Mouse (Mus musculus) lung, embryonic 14.5 days (tissue): Measurements from ENCODE around the gene Gm20518. TPM values are rescaled to one million over a fixed set of nuclear protein-coding genes. Genes with fewer than 3 reads are reported as not detected.

Source experiments
- ATAC-seq: fragments of 200-750 bp; cut with Nextera tagmentation; 2 replicates; pipeline ENCODE4 v1.8.0; 2017; ENCODE audit warnings: mild to moderate bottlenecking, moderate TSS enrichment, moderate library complexity; ENCODE audit not compliant: insufficient read depth
- DNase-seq: peaks from one replicate; pipeline ENCODE4 v3.0.0-alpha.2; 2015
- H3K27ac ChIP-seq: fragments of 300-500 bp; sonication (generic); 2 replicates; pipeline ENCODE4 v1.5.1; 2014; ENCODE audit warnings: low read depth, mild to moderate bottlenecking, moderate library complexity
- H3K27me3 ChIP-seq: fragments of 300-500 bp; sonication (generic); 2 replicates; pipeline ENCODE4 v1.6.1; 2014; ENCODE audit warnings: low read length, control low read depth; ENCODE audit not compliant: insufficient read depth
- H3K36me3 ChIP-seq: fragments of 300-500 bp; sonication (generic); 2 replicates; pipeline ENCODE4 v1.6.1; 2014; ENCODE audit warnings: control low read depth; ENCODE audit not compliant: insufficient read depth
- H3K4me1 ChIP-seq: fragments of 300-500 bp; sonication (generic); 2 replicates; pipeline ENCODE4 v1.6.1; 2014; ENCODE audit warnings: antibody characterized with exemption, control low read depth; ENCODE audit not compliant: insufficient read depth
- H3K4me2 ChIP-seq: fragments of 300-500 bp; sonication (generic); 2 replicates; pipeline ENCODE4 v1.6.1; 2014; ENCODE audit warnings: mild to moderate bottlenecking
- H3K4me3 ChIP-seq: fragments of 300-500 bp; sonication (generic); 2 replicates; pipeline ENCODE4 v1.5.1; 2014; ENCODE audit warnings: low read depth, low read length
- H3K9ac ChIP-seq: fragments of 300-500 bp; sonication (generic); 2 replicates; pipeline ENCODE4 v1.6.1; 2014
- H3K9me3 ChIP-seq: fragments of 300-500 bp; sonication (generic); 2 replicates; pipeline ENCODE4 v1.6.1; 2016; ENCODE audit warnings: low read depth, low read length, control low read depth
- CTCF ChIP-seq: IDR thresholded peaks from 2 replicates; pipeline ENCODE4 v1.5.1; 2016; ENCODE audit warnings: antibody characterized with exemption, low read depth
- WGBS: fragments of 180-500 bp; shearing (Covaris S2); extraction: QIAGEN DNeasy Blood & Tissue Kit; methylation state at CpG from one replicate; pipeline ENCODE4 v1.1.7; 2014; 5-methylcytosine and 5-hydroxymethylcytosine counted together
- polyA plus RNA-seq: library from polyadenylated mRNA; unstranded; fragments of >200 nt; fragmentation: Nextera tagmentation; extraction: Ambion mirVana; gene quantifications from 2 replicates; pipeline ENCODE4 v1.2.1, GENCODE M21; 2014

Gene Gm20518
- polyA plus RNA-seq, 1 experiment from 2014 or later, result 0.29 TPM

DNA sequence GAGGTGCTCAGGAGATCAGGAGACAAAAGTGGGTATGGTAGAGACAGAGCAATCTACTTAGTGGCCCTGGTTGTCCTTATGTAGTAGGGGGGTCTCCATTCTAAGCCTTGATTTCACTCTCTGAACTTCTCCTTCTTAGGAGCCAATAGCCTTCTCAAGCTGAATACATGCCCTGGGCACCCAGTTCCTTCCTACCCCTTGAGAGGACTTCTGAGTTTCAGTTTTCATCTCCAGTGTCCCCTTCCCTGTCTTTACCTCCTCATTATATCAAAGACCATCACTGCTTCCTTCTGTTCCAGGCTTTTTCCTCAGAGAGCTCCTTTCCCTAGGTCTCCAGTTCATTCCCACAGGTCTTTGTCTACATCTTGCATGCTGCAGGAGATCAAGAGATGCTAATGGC, 95.0 kb downstream of the Gm20518 start:
- Histone ChIP-seq H3K27me3 (peaks cover 9% of the 10 kb centered on the region; the same call in 1 of the 2 replicates), H3K9me3 (no peaks in the 10 kb centered on the region), H3K4me1 (peaks cover 12% of the 10 kb centered on the region; the same call in 1 of the 2 replicates), H3K27ac (peak overlapping the region; percentile 97), H3K9ac (peak overlapping the region; percentile 93), H3K36me3 (peaks cover 29% of the 10 kb centered on the region), H3K4me3 (peak overlapping the region; percentile 79), H3K4me2 (peak overlapping the region; percentile 82)
- DNase-seq (no peak), ATAC-seq (no peak)
- no peak for TF ChIP-seq CTCF

GRCm38 (mm10) chr16:17795643-17796042, 95.8 kb downstream of the Gm20518 start:
- Histone ChIP-seq H3K9ac (no peak overlapping the region; the same call in 1 of the 2 replicates), H3K9me3 (no peaks in the 10 kb centered on the region), H3K27ac (no peak overlapping the region), H3K4me2 (no peak overlapping the region; the same call in 1 of the 2 replicates), H3K27me3 (0 out of 2 replicates have a peak, but pooled peaks cover 5% of the 10 kb centered on the region), H3K4me3 (no peak overlapping the region), H3K36me3 (peaks cover 38% of the 10 kb centered on the region), H3K4me1 (peaks cover 12% of the 10 kb centered on the region; the same call in 1 of the 2 replicates)
- WGBS, result 57% methylated on average over 5 of the region's 5 CpGs
- TF ChIP-seq CTCF, result peak; percentile 19; the same call in 1 of the 2 replicates
- ATAC-seq (no peak), DNase-seq (no peak)

DNA sequence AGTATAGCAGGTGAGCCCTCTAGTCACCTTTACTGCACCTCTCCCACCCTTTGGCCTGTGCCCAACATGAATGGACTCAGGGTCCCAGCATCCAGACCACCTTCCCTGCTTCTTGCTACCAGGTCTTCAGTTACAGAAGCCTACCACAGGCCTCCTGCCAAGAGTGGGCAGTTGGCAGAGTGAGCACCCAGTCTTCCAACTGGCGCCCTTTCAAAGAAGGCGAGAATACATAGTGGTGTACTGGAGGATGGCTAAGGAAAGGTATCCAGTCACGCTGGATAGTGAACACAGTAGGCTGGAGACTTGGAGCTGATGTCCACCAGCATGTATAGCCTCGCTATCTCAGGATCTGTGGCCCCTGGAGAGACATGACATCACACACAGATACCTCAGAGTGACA, 97.4 kb downstream of the Gm20518 start:
- TF ChIP-seq CTCF, result no peak
- 0 out of 2 replicates have a peak, but pooled peaks cover 5% of the 10 kb centered on the region for H3K27me3 ChIP-seq
- no peak overlapping the region for H3K9ac ChIP-seq
- H3K4me2 ChIP-seq, result no peak overlapping the region
- H3K4me3 ChIP-seq, result no peak overlapping the region
- no peak for DNase-seq
- peaks cover 9% of the 10 kb centered on the region; the same call in 1 of the 2 replicates for H3K4me1 ChIP-seq
- ATAC-seq, result no peak
- H3K36me3 ChIP-seq, result peaks cover 49% of the 10 kb centered on the region
- 86% methylated on average over 4 of the region's 4 CpGs for WGBS
- H3K9me3 ChIP-seq, result no peaks in the 10 kb centered on the region
- H3K27ac ChIP-seq, result no peak overlapping the region

DNA sequence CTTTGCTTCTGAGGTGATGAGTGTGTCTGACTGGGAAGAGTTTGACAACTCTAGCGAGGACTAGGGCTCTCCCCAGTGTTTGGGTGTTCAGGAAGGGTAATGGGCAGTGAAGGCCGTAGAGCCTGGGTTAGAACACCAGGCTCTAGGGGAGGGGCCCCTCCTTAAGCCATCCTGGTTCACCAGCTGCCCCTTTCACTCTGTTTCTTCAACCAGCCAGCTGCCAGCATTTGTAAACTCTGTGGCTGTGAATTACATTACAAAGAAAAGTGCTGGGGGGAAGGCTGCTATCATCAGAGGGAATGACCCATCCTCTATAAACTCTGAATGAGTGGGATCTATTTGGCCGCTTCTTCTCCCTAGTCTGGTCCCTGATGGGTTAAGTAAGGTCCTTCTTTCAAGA, 98.7 kb downstream of the Gm20518 start:
- peaks cover 60% of the 10 kb centered on the region for H3K36me3 ChIP-seq
- no peak for ATAC-seq
- no peak overlapping the region for H3K4me2 ChIP-seq
- no peak overlapping the region for H3K27ac ChIP-seq
- H3K9me3 ChIP-seq, result no peaks in the 10 kb centered on the region
- no peak overlapping the region for H3K9ac ChIP-seq
- no peak for TF ChIP-seq CTCF
- peaks cover 9% of the 10 kb centered on the region; the same call in 1 of the 2 replicates for H3K4me1 ChIP-seq
- DNase-seq, result no peak
- 66% methylated on average over 3 of the region's 3 CpGs for WGBS
- H3K4me3 ChIP-seq, result no peak overlapping the region
- H3K27me3 ChIP-seq, result no peaks in the 10 kb centered on the region

DNA sequence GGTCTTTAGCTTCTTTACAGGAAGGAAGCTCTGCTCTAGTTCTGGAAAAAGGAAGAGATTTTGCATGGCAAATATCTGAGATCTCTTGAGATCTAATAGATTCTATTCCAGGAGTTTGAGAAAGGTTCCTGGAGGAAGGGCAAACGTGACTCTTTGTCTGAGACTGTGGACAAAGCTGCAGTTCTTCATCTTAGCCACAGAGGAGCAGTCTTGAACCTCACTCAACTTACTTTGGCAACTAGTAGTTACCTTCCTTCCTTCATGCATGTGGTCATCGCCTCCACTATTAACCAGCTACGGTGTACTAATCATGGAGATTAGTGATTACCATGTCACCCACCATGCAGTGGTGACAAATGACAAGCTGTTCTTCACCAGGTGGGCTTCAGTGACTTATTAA, 106.1 kb downstream of the Gm20518 start:
- Histone ChIP-seq H3K27me3 (no peaks in the 10 kb centered on the region), H3K9me3 (no peaks in the 10 kb centered on the region), H3K27ac (no peak overlapping the region), H3K4me2 (no peak overlapping the region), H3K4me1 (no peaks in the 10 kb centered on the region), H3K36me3 (peaks cover 82% of the 10 kb centered on the region), H3K4me3 (no peak overlapping the region), H3K9ac (no peak overlapping the region)
- peak; percentile 64 for TF ChIP-seq CTCF
- WGBS, result 56% methylated on average over 3 of the region's 3 CpGs
- ATAC-seq, result peak; percentile 56
- peak; percentile 59 for DNase-seq

Other genes starting within 250 kb of the Gm20518 start
- gene Ccdc74a, start 245.2 kb downstream of the Gm20518 start, polyA plus RNA-seq, result 5.3 and 5.4 TPM in 2 replicates
- gene Med15, start 158.8 kb downstream of the Gm20518 start, polyA plus RNA-seq, result 40.8 and 46.0 TPM in 2 replicates
- 67.0 and 70.7 TPM in 2 replicates for gene Klhl22, start 132.1 kb downstream of the Gm20518 start, polyA plus RNA-seq
- gene Scarf2, start 94.4 kb downstream of the Gm20518 start, polyA plus RNA-seq, result 32.7 and 36.3 TPM in 2 replicates
- gene B830017H08Rik, start 58.5 kb downstream of the Gm20518 start, polyA plus RNA-seq, result 0.18 TPM in 1 of 2 replicates, not detected in the other
- gene Car15, start 53.3 kb downstream of the Gm20518 start, polyA plus RNA-seq, result 2.6 and 2.7 TPM in 2 replicates
- 0.07 and 0.09 TPM in 2 replicates for gene Tssk1, start 2.6 kb upstream of the Gm20518 start, polyA plus RNA-seq
- gene Dgcr2, start 6.9 kb upstream of the Gm20518 start, polyA plus RNA-seq, result 94.6 and 105 TPM in 2 replicates
- gene Tssk2, start 7.0 kb upstream of the Gm20518 start, polyA plus RNA-seq, result not detected in 2 replicates
- 32.5 and 37.3 TPM in 2 replicates for gene Ess2, start 19.7 kb upstream of the Gm20518 start, polyA plus RNA-seq
- gene Gsc2, start 23.4 kb upstream of the Gm20518 start, polyA plus RNA-seq, result 0.21 TPM in 1 of 2 replicates, not detected in the other
- gene Slc25a1, start 36.5 kb upstream of the Gm20518 start, polyA plus RNA-seq, result 59.0 and 66.6 TPM in 2 replicates
- gene Vpreb2, start 88.8 kb upstream of the Gm20518 start, polyA plus RNA-seq, result not detected in 2 replicates
- gene Dgcr6, start 161.2 kb upstream of the Gm20518 start, polyA plus RNA-seq, result 93.8 and 97.3 TPM in 2 replicates
- 14.8 and 17.5 TPM in 2 replicates for gene Prodh, start 198.5 kb upstream of the Gm20518 start, polyA plus RNA-seq
- gene Rtn4r, start 236.0 kb upstream of the Gm20518 start, polyA plus RNA-seq, result 1.3 and 1.7 TPM in 2 replicates